Mouse (Mus musculus) c-Kit-positive CD71-negative TER-119-negative erythroid progenitor cells, embryonic 14.5 days (primary cell): ENCODE measurements around the gene Rgs3.

Experiments
- DNase-seq: peaks from one replicate; pipeline ENCODE4 v3.0.0-alpha.2; 2013; ENCODE audit warnings: low read depth

Gene Rgs3

DNA sequence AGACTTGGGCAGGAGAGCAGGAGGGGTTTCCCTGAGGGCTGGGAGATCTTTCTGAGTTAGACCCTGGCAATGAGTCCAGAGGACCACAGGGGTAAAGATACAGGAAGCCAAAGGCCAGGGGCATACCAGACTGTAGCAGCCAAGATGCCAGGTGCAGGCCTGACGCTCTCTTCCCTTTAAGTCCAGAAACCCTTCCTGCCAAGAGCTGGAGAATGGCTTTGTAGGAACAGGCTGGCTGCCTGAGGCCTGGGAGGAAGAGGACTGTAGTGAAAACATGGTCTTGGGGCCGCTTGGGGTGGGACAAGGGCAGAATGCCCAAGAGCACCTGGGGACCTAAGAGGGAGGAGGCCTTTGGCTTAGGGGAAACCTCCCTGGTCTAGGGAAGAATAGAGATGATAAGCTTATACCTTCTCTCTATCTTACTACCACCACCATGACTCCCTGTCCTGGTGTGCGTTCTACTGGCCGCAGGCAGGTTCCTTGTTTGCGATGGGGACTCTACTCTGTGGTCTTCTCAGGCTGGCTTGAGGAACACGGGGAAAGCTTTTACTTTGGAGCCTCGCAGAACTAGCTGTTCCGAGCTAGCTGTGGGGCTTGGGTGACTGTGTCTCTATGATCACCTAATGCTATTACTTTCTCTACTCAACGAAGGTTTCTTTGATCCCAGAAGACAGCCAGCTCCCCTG is 46.4 kb downstream of the Rgs3 start:
- DNase-seq = no peak

DNA sequence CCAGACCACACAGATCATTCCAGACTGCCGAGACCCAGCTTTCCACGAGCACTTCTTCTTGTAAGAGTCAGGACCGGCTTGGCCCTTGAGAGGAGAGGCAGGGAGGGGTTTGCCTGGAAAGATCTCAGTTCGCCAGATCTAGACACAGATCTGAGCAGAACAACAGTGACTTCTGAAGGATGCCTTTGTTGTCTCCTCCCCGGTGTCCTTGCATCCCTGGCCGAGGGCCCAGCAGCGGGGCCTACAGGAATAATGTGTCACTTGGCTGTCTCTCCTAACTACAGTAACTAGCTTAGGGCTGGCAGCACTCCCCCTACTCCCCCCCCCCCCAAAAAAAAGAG is 46.9 kb downstream of the Rgs3 start:
- no peak for DNase-seq

DNA sequence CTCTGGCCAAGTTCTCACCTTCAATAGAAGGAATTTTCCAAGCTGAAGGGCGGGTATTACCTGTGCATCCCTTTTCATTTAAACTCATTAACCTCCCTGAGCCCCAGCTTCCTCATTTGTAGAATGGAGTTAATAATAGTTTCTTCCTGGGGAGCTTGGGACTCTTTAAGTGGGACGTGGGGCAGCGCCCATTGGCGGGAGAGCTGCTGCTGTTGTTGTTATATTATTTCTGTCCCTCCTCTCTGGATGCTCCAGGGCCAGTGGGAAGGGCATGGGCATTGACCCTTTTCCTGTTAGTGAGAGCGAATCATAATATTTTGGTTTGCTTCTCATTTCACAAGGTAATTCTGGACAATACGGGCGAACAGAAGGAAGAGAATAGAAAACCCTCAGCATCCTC is 47.3 kb downstream of the Rgs3 start:
- no peak for DNase-seq

DNA sequence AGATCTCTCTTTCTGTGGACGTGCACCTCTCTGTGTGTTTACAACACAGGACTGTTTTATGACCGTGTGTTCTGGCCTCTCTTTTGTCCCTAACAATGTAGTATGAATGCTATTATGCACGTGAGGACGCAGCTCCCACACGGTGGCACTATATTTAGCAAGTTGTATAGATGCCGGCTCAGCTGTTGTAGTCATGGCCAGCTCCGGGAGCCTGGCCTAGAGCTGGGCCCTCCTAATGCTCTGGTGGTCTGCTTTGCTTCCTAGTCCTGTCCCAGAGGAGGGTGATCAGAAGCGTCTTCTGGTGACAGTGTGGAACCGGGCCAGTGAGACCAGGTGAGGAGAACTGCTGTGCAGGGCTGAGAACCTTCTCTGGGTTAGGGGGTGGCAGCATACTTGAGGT is 47.7 kb downstream of the Rgs3 start:
- DNase-seq = no peak

DNA sequence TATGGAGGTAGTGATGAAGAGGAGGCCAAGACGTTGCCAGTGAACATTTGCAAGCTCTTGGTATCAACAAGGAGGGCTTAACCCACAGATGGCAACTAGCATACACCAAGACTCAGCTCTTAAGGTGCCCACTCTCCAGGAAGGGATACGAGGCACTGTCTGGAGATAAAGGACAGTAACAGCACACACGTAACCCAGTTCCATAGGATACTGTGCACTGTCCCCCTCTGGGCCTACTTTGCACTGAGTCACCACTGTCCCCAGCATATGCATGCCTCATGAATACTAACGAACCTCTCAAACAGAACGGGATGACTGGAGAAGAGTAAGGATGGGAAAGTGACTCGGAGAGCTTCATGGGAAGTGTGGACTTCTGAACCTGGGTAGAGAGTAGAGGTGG is 48.2 kb downstream of the Rgs3 start:
- DNase-seq = no peak

DNA sequence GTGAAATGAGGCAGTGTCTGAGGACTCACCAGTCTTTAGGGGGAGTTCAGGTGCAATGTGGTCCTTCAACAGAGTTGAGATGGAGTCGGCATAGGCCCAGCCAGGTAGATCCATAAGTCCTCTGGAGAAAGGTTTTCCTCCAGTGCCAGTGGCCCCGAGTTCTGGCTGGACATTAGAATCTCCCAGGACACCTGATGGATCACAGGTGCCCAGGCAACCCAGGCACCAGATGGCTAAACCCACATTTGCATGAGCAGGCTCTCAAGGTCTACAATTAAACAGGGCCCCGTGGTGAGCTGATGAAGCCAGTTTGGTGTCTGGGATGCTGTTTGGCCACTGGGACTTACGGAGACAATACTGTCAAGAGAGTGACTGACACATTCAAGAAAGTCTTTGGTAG is 49.7 kb downstream of the Rgs3 start:
- no peak for DNase-seq

DNA sequence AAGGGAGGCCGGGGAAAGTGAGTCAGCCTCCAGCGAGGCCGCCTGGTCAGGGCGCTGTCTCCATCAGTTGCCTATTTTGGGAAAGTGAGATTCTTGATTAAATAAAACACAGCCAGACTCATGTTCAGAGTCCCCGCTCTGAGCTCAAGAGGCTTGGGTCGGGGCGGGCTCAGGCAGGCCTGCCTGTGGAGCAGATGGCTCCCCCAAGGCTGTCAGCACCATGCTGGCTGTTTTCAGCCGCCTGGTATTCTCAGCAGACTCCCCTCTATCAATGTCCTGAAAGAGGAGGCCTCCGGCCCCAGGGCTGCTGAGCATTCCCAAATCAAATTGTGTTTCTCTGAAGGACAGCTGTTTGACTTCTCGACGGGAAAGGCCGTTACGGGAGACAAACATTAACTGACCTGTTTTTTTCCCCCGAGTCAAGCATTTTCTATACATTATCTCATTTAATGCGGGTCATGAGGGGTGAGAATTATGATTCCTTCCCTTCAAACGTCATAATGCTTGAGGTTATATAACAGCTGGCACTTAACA is 50.6 kb downstream of the Rgs3 start:
- no peak for DNase-seq

DNA sequence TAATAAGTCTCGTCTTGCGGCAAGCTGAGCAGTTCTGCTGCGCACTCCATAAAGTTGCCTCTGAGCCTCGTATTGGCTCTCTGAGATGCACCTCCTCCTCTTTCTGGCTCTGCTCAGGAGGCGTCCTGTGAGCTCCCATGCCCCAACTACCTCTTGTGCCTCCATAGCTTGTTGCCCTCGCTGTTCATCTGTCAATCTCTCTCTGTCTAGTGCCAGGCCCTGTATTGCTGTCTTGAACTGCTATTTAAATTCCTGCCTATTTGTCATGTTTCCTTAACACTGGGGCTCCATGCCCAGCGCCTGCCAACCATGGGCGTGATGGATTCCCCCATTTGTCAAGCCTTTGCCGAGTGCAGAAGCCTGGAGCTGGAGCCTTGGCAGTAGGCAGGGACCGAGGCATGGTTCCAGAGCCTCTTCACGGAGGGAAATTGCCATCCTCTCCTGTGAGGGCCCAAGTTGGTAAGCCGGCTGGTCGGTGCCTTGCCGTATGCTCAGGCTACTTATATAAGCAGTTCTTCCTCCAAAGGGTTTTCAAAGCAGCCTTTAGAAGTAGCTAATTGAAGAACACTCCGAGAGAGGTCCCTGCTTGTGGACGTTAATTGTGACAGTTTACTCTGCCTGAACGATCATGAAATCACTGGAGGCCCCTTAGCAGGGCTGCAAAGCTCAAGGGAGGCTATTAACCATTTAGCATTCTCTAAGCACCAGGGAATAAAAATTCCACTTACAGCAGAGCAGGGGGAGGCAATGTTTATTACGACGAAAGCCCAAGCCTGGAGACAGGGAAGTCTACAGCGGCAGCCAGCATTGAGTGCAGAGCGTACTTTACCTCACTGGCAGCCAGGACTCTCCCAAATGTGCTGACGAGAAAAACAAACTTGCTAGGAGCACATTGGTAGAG is 53.2 kb downstream of the Rgs3 start:
- DNase-seq = no peak

DNA sequence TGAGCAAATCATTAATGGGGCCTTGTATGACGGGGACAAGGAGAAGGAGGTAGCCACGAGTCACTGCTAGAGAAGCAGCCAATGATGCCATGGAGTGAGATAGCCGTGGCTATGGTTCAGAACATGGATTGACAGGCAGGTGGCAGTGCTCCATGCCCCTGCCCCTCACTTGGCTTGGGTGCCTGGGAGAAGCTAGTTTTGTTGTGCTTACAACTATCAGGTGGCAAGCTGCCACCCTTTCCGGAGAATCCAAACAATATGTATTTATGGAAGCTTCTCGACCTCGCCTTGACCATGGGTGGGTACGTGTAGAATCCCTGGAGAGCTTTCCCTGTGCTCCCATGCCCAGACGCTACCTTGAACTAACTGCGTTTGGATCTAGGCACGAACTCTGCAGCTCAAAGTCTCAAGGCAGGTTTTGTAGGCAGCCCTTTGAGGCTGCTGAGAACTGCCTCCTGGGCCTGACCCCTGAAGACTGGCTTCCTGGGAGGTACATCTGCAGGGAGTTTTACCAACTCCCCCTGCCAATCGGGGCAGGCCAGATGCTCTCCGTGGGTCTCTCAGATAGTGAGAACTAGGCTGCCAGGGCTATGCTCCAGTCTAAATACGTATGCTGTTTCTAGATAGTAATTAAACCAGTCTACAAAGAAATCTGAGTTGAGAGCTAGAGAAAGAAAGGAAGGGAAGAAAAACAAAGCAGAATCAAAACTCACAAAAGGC is 54.2 kb downstream of the Rgs3 start:
- DNase-seq = no peak

DNA sequence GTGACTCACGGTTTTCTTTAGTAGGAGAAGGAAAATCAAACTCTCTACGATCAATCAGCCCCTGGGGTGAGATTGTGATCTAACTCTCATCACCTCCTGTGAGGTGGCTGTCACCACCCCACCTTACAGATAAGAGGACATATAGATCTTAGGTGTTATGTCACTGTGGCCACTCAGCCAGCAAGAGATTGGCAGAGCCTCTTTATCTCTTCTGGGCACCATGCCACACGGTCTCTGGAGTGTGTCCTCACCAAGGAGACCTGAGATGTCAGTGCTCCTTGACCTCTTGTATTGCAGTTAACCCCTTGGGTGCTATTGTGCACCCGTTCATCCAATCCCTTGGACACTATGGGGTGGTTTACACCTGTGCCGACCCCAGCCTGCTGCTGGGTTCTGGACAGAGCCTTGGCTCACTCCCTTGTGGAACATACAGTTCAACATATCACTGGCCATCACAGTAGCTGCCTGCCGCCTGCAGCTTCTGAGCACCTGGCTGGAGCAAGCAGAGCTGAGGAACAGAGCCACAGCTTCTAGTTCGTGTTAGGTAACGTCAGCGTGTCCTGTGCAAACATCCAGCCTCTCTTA is 58.3 kb downstream of the Rgs3 start:
- no peak for DNase-seq

DNA sequence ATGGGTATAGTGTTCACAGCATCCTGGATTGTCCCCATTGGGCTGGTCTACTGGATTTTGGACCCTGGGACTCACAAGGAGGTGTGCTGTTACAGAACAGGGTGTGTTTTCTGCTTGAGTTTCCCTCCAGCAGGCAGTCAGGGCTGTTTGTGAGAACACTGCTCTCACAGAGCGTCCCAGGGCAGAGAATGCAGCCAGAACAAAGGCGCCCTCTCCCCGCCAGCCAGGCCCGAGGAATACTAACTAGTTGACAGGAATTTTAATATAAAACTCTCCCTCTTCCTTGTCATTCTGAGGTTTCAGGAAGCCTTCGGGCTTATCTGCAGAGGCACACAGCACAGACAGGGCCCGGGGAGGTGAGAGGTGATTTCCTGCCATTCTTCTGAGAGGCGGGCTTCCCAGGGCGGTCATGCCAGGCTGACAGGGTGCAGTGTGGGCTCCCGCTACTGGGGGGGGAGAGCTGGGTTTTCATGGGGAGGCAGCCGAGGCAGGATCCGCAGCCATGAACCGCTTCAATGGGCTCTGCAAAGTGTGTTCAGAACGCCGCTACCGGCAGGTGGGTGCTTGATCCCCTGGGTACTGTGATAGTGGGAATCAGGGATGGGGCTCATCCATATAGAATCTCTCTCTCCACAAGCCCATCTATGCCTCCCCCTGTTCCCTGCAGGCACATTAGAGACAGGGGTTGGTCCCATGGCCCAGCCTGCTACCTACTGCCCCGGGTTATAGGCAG is 59.8 kb downstream of the Rgs3 start:
- DNase-seq = no peak

DNA sequence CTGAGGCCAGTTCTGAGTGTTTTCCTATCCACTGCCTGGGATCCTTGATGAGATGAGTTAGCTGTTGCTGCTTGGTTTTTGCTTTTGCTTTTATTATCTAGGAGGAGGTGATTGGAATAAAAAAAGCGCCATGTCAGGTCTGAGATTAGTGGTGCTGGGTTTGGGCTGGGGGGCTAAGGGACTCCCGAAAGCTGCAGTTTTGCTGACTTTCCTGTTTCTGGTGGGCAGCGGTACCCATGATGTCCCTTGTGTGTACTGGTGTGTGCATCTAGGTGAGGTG is 60.3 kb downstream of the Rgs3 start:
- no peak for DNase-seq

DNA sequence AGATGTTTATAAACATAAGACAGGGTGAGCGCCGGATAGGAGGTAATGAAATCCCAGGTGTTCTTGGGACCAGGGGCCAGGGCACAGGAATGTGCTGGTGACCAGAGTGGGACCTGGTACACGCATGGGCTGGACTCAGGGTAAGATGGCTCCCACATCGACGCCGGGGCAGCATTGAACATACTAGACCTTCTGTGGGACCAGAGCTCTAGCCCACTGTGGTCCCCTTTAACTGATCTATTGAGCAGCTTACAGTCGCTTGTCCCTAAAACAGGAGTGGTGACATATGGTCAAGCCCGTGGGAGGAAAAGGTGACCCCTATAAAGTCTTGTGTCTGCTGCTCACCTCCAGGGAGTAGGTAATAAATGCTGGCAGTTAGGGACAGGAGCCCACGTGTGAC is 61.5 kb downstream of the Rgs3 start:
- no peak for DNase-seq

DNA sequence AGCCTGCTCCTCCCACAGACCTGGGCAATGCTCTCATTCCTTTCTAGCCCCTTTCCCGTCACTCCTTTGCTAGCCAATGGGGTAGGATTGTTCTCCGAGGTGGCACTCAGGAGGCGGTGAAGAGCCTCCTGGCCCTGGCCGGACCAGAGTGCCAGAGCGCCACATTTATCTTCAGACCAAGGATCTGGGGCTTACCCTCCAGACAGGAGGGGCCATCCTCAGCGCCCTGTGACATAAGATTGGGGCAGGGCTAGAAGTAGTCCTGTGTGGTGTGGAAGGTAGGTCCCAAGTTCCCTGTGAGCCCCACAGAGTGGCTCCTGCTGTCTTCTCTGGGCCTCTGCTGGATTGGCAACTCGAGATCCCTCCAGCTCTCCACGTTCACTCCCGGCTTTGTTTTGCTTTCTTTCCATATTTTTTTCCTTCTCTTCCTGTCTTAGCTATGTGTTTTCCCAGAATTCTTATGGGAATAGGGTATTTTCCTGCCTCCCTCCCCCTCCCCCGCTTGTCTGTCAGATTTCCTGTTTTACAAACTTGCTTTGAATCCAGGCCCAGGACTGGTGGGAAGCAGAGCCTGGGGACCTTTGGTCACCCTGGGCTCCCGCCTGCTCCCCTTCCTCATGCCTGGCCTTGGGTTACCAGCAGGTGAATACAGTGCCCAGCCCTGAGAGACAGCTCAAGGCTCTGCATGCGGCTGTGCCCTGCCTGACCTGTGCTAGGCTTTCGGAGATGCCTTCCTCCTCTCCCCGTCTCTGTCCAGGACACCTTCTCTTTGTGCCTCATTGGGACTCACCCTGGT is 62.4 kb downstream of the Rgs3 start:
- DNase-seq = no peak

DNA sequence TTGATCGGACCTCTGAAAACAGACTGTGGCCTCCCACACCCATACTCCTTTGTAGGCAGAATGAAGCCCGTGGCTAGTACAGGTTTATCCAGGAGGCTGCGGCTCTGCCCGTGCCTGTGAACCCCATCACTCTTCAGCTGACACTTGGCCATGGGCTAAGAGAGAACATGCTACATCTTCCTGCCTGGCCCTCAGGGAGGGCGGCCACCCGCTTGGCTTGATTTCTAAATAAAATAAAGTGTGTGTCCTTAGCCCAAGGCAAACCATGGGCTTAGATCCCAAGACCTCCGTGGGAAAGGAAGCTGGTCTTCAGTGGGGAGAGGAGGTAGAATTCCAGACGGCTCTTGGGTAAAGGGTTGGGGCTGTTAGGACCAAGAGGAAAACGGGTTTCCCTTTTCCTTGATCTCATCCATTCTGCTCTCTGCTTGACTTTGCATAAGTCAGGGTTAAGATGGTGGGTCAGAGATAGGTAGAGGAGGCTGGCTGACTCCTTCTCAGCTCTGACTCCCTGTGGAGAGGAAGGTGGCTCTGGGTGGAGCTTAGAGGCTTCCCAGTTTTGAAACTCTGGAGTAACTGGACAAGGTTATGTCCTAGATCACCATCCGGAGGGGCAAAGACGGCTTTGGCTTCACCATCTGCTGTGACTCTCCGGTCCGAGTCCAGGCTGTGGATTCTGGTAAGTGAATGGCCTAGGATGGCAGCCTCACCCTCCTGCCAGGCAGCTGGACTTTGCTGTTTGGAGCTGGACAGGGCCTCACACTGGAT is 63.8 kb downstream of the Rgs3 start:
- no peak for DNase-seq

DNA sequence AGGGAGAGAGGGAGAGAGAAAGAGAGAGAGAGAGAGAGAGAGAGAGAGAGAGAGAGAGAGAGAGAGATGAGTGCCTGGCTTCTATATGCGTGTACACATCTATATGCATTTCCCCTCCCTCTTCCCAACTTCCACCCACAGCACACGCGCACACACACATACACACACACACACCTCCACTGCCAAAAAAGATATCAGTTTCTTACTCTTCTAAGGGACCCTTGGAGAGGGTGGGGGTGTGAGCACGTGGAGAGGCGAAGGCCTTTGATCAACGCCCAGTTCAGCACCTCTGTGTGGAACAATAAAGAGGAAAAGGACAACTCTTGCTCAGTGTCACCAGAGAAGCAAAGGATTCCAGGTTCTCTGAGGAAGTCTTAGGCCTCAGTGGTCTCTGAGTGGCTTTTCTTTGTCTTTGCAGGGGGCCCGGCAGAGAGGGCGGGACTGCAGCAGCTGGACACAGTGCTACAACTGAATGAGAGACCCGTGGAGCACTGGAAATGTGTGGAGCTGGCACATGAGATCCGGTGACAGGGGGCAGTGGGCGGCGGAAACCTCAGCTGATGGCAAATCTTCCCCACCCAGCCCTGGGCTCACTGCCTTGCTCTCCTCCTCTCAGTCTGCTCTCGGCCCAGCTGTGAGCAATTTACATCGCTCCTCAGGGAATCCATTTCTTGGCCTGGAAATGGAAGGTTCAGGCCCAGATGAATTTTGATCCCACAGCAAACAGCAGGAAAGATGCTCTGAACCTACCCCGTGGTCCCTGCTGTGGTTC is 65.2 kb downstream of the Rgs3 start:
- no peak for DNase-seq

DNA sequence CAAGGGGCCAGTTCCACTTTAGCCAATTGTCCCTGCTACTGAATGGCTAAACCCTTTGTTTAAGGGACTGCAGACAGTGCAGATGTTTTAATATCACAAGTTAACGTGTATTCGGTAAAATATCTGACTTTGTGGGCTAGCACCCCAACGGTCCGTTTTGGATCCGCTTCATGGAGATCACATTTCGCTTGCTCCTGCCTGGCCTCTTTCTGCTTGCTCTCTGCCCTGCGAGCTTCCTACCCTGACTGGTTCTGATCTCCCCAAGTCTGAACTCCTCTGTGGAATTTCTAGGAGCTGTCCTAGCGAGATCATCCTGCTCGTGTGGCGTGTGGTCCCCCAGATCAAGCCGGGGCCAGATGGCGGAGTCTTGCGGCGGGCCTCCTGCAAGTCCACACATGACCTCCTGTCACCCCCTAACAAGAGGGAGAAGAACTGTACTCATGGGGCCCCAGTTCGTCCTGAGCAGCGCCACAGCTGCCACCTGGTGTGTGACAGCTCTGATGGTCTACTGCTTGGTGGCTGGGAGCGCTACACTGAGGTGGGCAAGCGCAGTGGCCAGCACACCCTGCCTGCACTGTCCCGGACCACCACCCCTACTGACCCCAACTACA is 65.9 kb downstream of the Rgs3 start:
- no peak for DNase-seq

DNA sequence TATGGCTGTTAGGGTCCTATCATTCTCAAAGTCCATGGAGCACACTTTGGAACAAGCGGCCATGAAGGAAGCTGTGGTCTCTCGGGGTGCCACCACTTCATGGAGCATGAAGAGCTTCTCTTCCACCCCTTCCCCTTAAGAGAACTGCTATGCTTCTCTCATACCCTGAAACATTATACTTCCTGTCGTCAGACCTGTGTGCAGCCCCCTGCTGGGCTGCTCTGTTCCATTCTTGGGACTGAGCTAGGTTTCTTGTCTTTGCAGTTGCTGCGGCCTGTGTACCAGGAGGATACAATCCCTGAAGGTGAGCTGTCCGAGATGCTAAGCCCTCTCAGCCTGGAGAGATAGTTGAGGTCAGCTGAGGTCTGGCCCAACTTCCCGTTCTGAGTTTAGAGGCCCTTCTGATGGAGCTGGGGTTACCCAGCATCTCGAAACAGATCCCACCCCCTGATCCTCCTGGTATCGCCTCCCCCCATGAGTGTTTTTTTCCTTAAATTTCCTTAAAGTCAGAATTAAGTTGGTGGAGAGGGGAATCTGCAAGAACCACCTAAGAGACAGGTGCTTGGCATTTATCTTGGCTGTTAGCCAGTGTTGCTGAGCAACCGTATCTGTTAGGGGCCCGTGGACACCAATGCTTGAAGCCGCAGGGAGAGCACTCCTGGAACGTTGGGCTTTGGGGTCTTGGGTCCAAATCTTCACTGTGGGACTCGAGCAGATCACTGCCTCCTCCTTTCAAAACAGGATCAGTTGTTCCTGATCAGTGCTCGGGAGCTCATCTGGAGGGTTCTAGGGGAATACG is 66.8 kb downstream of the Rgs3 start:
- DNase-seq = no peak
